Mouse (Mus musculus) left cerebral cortex, adult 11 months (tissue): Measurements from ENCODE around the gene Pglyrp1.
A peak's percentile ranks its signal among the peaks of the same experiment; 100 is the strongest.

Experiments
- DNase-seq: peaks from one replicate; pipeline ENCODE4 v3.0.0; 2022; ENCODE audit warnings: low spot score

Gene Pglyrp1

DNA sequence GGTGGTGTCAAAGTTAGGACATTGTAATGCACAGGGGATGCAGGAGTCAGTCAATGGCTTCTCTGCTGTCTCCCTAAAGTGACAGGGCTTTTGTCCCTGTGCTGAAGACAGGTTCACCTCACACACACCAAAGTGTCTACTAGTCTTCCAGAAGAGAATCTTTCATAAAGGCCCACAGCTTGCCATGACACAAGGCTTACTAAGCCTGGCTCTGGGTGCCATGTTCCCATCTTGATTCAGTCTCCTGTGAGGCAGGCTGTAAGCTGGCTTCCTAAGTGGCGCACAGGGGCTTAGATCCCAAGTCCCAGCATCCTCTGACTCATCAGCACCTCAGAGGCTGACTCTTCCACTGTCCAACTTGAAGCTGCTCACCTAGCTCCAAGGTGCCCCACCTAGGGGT is 15.8 kb downstream of the Pglyrp1 start:
- DNase-seq, result no peak

DNA sequence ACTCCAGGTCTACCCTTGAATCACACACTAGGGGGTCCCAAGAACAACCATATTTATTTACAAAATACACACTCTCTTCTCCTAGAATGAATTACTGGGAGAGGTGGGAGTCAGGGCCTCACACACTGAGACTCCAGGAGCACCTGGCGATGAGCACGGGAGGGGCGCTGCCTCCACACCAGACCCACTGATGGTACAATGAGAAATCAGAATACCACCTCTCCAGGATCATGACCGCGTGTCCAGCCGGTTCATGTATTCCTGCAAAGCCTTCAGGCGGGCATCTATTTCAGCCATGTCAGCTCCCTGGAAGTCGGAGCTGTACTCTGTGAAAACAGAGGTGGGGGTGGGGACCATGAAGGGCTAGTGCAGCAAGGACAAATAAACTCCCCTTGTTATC is 19.7 kb downstream of the Pglyrp1 start:
- no peak for DNase-seq

DNA sequence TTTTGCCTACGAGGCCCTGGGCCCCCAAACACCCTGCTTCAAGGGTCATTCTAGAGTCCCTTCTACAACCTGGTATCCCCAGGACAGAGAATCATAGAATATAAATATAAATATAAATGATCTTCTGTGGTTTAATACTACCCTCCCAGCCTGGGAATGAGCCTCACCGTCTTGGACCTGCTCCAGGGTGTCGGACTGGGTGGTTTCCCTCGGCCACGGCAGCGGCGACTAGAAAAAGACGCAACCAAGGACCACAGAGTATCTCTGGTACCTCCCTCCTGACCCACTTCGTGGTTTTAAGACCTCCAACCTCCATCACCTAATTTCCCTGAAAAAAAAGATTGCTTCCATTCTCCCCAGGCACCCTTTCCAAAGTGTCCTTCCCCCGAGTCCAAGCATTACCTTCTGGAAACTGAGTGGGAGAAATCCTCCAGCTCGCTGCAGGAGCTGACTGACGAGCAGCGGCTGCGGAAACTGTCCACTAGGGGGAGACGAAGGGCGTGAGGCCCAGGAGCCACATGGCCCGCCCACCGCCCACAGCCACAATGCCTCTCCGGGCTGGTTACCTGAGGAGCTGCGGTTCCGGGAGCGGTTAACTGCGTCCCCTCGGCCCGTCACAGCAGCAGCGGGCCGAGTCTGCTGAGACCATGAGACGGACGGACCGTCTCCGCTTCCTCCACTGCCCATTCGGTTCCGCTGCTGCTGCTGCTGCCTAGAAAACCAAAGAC is 20.9 kb downstream of the Pglyrp1 start:
- DNase-seq, result peak; percentile 80

DNA sequence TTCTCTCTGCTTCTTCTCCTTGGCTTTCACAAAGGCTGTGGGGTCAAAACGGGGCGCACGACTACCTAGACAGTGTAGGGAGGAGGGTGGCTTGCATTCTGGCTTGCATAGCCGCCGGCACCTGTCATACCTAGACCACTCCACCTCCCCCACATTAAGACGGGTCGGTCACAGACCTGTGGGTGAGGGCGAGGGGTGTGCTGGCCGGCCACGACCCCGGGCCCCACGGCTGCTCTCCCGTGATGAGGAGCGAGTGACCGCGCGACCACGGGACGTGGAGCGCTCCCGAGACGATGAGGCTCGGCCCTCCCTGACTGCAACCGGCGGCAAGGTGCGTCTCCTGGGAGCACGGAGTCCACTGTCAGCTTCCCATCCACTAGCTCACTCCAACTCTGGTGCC is 21.9 kb downstream of the Pglyrp1 start:
- no peak for DNase-seq

DNA sequence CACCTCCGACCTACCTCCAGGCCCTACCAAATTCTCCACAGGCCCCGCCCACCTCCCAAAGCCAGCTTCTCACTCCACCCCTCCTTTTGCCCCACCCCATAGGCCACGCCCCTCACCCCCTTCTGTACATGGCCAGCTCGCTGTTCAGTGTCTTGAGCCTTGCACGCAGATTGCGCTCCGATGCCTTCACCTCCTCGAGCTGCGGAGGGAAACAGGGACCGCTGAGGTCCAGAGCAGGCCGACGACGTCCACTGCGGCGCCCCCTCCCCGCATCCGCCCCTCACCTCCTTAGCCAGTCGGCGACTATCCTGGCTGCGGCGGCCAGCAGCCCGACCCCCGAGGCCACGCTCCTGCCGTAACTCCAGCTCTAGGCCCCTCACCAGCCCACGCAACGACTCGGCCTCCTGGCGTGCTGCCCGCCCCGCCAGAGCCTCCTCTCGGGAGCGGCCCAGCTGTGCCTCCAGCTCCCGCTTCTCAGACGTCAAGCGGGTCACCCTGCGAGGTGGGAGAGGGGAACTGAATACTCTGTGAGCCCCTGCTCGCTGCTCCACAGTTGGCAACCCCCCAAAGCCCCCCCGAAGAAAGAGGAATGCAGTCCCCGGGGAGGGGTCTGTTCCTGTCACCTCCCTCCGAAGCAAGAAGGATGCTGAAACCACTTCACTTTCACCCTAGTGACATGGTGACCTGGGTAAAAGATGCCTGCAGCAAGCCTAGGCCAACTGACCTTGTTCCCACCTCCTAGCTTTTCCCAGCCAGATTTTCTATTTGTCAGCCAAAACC is 22.7 kb downstream of the Pglyrp1 start:
- no peak for DNase-seq

DNA sequence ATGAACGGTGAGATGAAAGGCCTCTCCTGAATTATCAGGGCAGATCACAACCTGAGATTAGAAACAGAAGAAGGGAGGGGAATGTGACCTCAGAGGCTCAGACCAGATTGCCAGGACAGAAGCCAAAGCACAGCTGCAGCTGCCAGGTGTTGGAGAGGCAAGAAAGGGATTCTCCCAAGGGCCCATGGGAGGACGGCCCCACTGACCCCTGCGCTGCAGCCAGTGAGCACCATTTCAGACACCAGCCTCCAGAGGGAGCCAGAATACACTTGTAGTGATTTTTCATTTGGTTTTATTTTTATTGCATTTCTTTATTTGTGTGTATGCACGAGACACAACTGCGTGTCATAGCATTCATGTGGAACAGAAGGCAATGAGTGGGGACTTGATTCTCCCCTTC is 25.4 kb downstream of the Pglyrp1 start:
- DNase-seq, result no peak

DNA sequence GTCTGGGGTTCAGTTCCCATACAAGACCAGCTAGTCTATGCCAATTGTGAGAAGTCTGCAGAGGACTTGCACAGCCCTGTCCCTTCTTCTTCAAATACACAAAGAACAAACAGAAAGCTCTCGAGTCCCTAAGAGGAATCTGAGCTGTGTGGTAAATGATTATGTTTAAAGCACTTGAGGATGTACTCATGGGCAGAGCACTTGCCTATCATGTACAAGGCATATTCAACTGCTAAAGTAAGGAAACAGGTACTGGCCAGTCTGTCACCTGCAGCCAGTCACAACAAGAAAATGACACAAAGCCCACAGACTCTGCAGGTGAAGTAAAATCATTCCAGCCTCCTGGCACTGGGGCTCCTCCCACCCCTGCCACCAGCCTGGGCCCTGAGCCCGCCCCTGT is 29.4 kb downstream of the Pglyrp1 start:
- DNase-seq, result no peak

DNA sequence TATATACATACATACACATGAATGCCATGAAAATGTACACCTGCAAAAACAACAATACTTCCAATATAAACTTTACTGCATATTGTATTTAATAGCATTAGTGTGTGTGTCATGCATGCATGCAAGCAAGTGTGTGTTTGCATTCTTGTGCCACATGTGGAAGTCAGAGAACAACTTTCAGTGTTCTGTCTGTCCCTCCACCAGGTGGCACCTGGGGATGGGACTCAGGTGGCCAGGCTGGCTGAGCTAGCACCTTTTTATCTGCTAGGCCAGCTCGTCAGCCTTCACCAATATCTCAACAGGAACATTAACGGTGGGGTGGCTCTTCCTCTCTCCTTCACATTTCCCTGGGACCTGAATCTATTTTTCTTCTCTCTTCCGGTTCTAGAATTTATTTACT is 31.4 kb downstream of the Pglyrp1 start:
- no peak for DNase-seq

DNA sequence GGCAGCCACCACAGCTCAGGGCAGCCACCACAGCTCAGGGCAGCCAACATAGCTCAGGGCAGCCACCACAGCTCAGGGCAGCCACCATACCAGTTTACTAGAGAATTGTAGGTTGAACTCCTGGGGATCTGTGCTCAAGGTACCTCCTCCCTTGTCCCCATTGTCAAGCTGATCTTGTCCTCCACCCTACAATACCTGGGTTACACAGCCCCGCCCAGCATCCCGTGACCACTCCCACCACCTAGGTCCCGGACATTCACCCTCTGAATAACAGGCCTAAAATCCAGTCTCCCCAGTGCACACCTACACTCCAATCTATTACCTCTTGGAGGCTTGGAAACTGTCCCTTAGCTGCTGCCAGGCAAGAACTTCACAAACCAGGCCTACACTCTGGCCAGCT is 33.8 kb downstream of the Pglyrp1 start:
- no peak for DNase-seq

DNA sequence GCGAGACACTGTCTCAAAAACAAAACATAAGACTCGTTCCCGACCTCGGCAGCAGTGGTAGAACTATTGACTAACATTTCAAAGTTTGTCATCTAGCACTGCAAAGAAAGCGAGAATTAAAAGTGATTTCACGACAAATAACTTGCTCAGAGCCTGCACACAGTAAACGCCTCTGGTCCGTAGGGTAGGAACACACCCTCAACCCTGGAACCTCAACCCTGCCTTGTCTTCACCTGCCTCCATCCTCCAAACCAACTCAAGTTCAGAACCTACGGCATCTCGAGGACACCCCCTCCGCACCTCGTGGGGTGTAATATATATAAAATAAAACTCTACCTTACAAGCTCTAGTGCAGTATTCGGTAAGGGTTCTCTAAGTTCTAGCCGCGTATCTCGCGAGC is 38.7 kb downstream of the Pglyrp1 start:
- DNase-seq, result no peak

DNA sequence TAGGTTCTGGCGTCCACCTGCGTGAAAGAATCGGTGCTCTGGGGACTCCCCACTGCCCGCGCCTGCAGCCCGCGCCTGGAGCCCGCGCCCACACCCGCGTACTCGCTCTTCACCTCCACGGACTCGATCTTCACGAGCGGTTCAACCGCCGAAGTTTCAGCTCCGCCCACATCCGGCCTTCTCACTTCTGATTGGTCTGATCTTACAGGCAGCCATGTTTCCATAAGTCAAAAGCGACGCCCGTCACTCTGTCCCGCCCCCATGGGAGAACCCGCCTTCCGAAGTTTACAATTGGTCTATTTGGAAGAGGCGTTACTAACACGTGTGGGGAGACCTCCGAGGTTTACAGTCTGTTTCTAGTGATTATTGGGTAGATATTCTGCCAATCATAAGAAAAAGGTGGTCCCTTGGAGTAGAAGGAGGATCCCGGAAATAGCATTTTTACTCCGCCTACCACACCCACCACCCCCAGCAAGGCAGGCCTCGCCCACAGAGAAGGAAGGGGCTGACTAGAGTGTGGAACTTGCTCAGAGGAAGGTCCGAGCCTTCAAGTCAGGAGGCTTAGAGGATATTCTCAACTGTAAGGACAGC is 39.2 kb downstream of the Pglyrp1 start, which contains the start of gene Ccdc61:
Gene Ccdc61, minus strand, starts transcription at position 175 of the 591 bp plus-strand sequence.
- DNase-seq, result peak; percentile 97

DNA sequence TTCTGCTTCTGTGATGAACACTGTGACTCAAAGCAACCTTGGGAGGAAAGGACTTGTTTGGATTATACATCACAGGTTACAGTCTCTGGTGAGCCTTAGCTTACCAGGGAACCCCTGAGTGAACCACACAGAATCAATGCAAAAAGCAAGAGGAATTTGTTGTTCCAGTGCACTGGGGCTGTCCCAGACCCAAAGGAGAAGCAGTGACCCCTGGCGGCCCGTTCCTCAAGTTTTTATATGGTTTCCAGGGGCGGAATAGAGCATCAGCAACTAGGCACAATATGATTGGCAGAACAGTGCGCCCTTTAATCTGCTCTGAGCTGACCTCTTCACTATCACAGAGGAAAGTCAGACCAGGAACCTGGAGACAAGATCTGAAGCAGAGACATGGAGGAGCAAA is 45.1 kb downstream of the Pglyrp1 start:
- DNase-seq, result no peak

DNA sequence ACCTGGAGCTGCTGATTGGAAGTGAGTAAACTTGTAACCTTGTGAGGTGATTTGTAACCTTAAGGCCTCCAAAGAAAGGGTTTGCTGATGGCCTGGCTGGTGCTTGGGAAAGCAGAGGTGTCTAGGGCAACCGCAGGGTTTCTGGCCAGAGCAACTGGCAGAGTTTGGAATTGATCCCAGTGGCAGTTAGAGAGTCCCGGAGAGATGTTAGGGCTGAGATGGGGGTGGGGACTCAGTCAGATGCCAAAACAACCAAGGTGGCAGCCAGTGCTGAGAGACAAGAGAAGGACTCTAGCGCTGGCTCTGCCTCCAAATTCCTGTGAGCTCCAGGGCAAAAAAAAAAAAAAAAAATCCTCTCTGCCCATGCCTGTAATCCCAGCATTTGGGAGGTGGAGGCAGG is 46.8 kb downstream of the Pglyrp1 start:
- no peak for DNase-seq

DNA sequence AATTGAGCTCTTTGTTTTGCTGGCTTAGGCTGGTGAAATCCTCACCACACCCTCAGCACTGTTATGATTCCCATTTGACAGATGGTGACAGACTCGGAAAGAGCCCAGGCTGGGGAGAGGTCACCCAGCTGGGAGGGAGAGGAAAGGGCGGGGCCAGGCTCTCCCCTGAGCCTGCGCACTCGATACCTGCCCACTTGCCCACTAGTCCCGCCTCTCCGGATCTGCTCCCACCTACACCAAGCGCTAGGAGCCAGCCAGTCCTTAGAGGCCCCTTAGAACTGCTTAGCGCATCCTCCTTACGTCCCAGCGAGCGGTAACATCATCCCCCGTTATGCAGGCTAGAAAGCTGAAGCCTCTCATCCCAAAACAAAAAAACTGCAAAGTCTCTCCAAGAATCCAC is 49.9 kb downstream of the Pglyrp1 start:
- DNase-seq, result peak; percentile 77

DNA sequence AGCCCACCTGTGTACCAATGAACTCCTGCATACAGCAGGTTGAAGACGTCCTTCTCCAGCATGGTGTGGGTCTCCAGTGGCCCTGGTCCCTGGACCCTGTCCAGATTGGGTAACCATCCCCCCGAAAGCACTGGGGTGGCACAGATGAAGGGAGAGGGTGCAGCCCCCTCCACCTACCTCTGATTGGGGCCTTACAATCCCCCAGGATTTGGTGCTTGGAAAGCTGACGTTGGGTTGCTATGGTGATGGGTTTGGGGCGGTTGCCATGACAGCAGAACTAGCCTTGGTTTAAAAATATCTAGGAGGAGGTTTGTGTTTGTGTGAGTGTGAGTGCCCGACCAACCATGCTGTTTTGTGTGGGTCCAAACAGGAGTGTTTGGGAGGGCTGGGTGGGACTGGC is 51.7 kb downstream of the Pglyrp1 start:
- peak; percentile 83 for DNase-seq

DNA sequence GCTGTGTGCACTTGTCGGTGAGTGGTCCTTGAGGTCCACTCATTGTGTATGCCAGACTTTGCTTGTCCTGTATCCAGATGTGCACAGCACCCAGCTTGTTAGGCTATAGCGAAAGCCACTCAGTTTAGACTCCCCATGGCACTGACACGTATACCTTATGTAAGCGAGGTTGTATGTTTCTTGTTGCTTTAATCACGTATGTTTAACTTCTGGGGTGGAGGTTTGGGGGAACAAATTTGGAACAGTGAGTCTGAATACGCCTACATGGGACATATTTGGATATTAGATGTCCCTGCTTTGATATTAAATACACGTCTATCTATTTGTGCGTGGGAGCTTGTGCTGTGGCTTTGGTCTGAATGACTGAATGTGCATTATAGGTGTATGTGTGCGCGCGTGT is 52.1 kb downstream of the Pglyrp1 start:
- DNase-seq, result peak; percentile 55

DNA sequence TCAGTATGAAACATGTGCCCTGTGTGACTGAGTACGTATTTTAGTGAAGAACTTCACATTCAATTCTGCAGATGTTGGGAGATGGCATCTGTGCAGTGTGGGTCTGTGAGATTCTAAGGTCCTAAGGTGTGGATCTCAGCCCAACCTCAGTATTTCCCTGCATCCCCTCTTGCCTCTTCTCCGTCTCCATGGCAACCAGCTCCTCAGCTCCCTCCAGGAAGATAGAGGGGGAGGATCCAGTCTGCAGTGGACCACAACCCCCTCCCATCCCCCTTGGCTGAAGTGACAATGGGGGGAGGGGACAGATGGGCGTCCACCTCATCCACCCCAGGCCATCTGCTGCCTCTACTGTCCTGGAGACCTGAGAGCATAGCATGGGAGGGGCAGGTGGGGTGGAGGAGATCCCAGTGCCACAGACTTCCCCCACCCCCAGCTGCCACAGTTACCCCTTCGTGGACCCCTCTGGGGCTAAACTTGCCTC is 52.6 kb downstream of the Pglyrp1 start:
- no peak for DNase-seq

DNA sequence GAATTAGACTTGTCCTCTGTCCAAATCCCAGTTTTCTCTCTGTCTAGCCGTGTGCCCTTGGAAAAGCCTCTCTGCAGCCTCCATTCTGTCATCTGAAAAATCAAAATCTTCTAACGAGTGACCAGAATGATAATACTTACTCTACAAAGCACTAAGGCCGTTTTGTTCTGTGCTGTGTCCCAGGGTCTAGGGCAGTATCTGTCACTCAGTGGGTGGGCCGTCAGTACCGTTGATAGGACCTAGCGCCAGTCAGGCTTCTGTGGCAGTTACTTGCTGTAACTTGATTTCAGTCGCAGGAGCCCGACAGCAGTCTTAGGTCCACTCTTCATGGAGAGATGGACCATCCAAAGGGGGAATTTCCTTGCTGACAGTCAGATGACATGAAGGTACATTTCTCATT is 53.2 kb downstream of the Pglyrp1 start:
- no peak for DNase-seq

DNA sequence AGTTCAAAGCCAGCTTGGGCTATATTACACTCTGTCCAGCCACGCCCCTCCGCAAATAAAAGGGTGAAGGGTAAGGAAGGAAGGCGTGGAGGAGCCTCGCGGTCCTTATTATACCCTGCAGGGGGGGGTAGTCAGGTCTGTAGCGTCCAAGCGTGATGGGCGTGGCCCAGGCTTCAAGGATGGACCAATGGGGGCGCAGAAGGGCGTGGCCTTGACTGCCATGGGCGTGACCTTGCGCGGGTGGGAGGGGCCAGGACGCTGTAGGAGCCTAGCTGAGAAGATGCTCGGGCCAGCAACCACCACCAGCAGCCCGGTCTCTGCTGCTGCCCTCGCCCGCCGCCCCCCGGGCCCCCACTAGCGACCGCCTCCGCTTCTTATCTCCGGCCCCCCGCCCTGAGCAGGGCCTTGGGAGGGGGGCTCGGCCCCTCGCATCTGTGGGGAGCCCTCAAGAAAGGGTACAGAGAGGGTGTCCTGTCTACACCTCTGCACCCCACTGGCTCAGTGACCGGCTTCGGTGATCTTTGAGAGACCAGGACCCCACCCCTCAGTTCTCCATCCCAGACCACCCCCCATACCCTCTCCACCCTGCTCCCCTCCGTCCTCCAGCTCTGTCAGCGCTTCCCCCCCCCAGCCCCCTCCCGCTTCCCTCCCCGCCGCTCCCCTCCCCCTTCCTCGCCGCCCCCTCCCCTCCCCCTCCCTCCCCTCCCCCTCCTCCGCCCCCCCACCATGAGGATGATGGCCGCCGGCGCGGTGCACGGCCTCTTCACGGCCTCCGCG is 54.2 kb downstream of the Pglyrp1 start, which contains the start of gene Nova2:
Gene Nova2, plus strand, starts transcription at position 727 of the 777 bp plus-strand sequence.
- peak; percentile 97 for DNase-seq

DNA sequence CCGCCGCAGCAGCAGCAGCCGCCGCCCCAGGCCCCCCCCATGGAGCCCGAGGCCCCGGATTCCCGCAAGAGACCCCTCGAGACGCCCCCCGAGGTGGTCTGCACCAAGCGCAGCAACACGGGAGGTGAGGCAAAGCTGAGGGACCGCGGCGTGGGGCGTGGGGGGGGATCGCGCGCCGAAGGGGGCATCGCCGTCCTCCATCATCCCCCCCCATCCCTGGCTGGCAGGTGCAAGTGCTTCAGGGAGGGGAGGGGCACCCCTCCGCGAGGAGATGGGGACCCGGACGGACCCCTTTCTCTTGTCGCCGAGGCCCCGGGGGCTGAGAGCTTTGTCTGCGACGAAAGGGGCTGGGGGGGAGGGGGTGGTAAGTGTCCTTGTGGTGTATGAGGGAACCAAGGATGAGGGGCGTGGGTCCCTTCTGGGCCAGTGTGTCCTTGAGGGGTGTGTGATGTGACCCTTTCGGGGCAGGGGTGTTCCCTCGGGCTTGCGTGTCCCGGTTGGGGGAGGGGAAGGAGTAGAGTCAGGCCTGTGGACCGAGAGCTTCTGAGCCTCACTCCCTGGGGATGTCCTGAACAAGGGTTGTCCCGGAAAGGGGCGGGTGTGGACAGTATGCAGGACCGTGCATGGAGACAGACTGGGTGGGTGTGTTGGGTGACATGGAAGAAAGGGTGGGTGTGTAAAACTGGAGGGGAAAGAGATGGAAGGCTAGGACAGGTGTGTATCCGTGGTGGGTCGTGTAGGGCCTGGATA is 55.1 kb downstream of the Pglyrp1 start:
- DNase-seq, result no peak

DNA sequence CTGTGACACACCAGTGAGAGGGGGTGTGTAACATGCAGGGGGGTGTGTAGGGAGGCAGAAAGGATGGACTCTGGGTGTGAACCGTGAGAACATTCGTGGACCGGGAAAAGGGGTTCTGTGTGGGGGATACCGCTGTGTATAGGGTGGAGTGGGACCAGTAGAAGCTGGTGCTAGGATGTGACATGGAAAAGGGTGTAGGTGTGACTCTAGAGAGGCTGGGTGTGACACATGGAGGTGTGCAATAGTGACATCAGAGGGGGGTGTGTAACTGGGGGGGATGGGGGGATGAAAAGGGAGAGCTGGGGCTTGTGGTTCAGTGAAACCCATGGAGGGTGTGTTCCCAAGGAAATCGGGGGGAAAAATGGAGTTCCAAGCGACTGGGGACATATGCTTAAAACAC is 55.8 kb downstream of the Pglyrp1 start:
- DNase-seq, result no peak
